Mouse (Mus musculus): ENCODE measurements around the gene Loxl1. TPM values are rescaled to one million over a fixed set of nuclear protein-coding genes. Genes with fewer than 3 reads are reported as not detected.
"Not testable (repeated sequence)": the region's sequence is repeated elsewhere in the genome, so short reads cannot be mapped to it uniquely, and the experiment has no call there.

Gene Loxl1
- total RNA-seq, 4 experiments from 2014 or later, result 20.4 to 28.6 (median 23.0) TPM

- DNase-seq, result no peak
Measured at GRCm38 (mm10) chr9:58275797-58276196, 37.2 kb downstream of the Loxl1 start.

GRCm38 (mm10) chr9:58275115-58275774, 37.7 kb downstream of the Loxl1 start:
- DNase-seq, result peak; percentile 31

- DNase-seq, result no peak
Measured at GRCm38 (mm10) chr9:58274626-58275025, 38.4 kb downstream of the Loxl1 start.

GRCm38 (mm10) chr9:58274101-58274604, 38.8 kb downstream of the Loxl1 start:
- no peak for DNase-seq

GRCm38 (mm10) chr9:58272855-58273254, 40.1 kb downstream of the Loxl1 start:
- no peak for DNase-seq

- DNase-seq, result no peak
Measured at GRCm38 (mm10) chr9:58272068-58272541, 40.9 kb downstream of the Loxl1 start.

GRCm38 (mm10) chr9:58271551-58271950, 41.4 kb downstream of the Loxl1 start:
- not testable (repeated sequence) for DNase-seq

- no peak for DNase-seq
Measured at GRCm38 (mm10) chr9:58271109-58271508, 41.9 kb downstream of the Loxl1 start.

- no peak for DNase-seq
Measured at GRCm38 (mm10) chr9:58270081-58270480, 42.9 kb downstream of the Loxl1 start.

- DNase-seq, result no peak
Measured at GRCm38 (mm10) chr9:58268384-58269313, 44.3 kb downstream of the Loxl1 start.

GRCm38 (mm10) chr9:58267046-58267445, 45.9 kb downstream of the Loxl1 start:
- no peak for DNase-seq

GRCm38 (mm10) chr9:58266571-58267011, 46.4 kb downstream of the Loxl1 start:
- no peak for DNase-seq

GRCm38 (mm10) chr9:58265368-58265767, 47.6 kb downstream of the Loxl1 start:
- no peak for DNase-seq

- DNase-seq, result no peak
Measured at GRCm38 (mm10) chr9:58262507-58262906, 50.5 kb downstream of the Loxl1 start.

- no peak for DNase-seq
Measured at GRCm38 (mm10) chr9:58255704-58256685, 57.0 kb downstream of the Loxl1 start.

- no peak for DNase-seq
Measured at GRCm38 (mm10) chr9:58255105-58255504, 57.9 kb downstream of the Loxl1 start.

- not testable (repeated sequence) for DNase-seq
Measured at GRCm38 (mm10) chr9:58253805-58254122, 59.2 kb downstream of the Loxl1 start.

- DNase-seq, result peak; percentile 95
Measured at GRCm38 (mm10) chr9:58253033-58253804, 59.8 kb downstream of the Loxl1 start, which contains the start of gene Stoml1. TSS of gene Stoml1 (plus strand) at chr9:58253164.

GRCm38 (mm10) chr9:58250730-58251129, 62.3 kb downstream of the Loxl1 start:
- not testable (repeated sequence) for DNase-seq

GRCm38 (mm10) chr9:58250322-58250721, 62.7 kb downstream of the Loxl1 start:
- DNase-seq, result no peak

GRCm38 (mm10) chr9:58249592-58250192, 63.3 kb downstream of the Loxl1 start, which contains the start of gene Pml:
TSS of gene Pml (minus strand) at chr9:58249786.
- peak; percentile 76 for DNase-seq

All from adrenal gland, adult 8-10 months (tissue).